Comparison of ENCODE assay signal across 1 mouse cellular context in genomic region chr11:69395634-69396373, GRCm38 (mm10).
TF ChIP-seq lines count a peak whose summit lies in the region.

No protein-coding gene starts in this region.

TF ChIP-seq in MEL, 35 proteins besides CTCF, POLR2A, EP300 and RAD21 (continued from another document):
- TF ChIP-seq GATA1 (IDR thresholded peaks at IDR 0.05; ENCODE audit: low read depth, low read length) (no peak), MEF2A (IDR thresholded peaks at IDR 0.05; ENCODE audit: extremely low read depth, insufficient replicate concordance, low read depth, low read length, poor library complexity, severe bottlenecking) (no peak), UBTF (IDR thresholded peaks at IDR 0.05; ENCODE audit: borderline replicate concordance, insufficient read depth, low read depth, low read length) (no peak), TBP (IDR thresholded peaks at IDR 0.05; ENCODE audit: low read depth, low read length) (no peak), ELF1 (IDR thresholded peaks at IDR 0.05; ENCODE audit: low read depth, low read length) (peak; percentile 70), ZNF384 (IDR thresholded peaks at IDR 0.05; ENCODE audit: low read depth, low read length) (no peak), ZC3H11A (IDR thresholded peaks at IDR 0.05; ENCODE audit: low read depth, low read length) (no peak), ETS1 (IDR thresholded peaks at IDR 0.05; ENCODE audit: low read depth, low read length) (no peak), MYC (IDR thresholded peaks at IDR 0.05; ENCODE audit: low read depth, low read length) (peak; percentile 85), POLR2AphosphoS5 (IDR thresholded peaks at IDR 0.05; ENCODE audit: borderline replicate concordance, low read depth, low read length) (no peak), CHD2 (IDR thresholded peaks at IDR 0.05; ENCODE audit: low read length) (peak; percentile 93), MAZ (IDR thresholded peaks at IDR 0.05; ENCODE audit: low read depth, low read length) (peak; percentile 21; the same call in 1 of the 2 replicates), ZKSCAN1 (IDR thresholded peaks at IDR 0.05; ENCODE audit: low read depth, low read length) (no peak), MXI1 (IDR thresholded peaks at IDR 0.05; ENCODE audit: low read depth, low read length) (peak; percentile 83), MAFK (IDR thresholded peaks at IDR 0.05; ENCODE audit: borderline replicate concordance, low read depth, low read length) (no peak), MYB (IDR thresholded peaks at IDR 0.05; ENCODE audit: low read depth, low read length) (no peak)
TF ChIP-seq in MEL: peak in this region for 13.
